Mouse (Mus musculus) liver, postnatal 0 days (tissue): Measurements from ENCODE around the gene Fmo1.

Experiments used
- CTCF ChIP-seq: sonication (generic); IDR thresholded peaks from 2 replicates; pipeline ENCODE4 v1.5.1; 2016; ENCODE audit warnings: antibody characterized with exemption, low read depth
- EP300 ChIP-seq: IDR thresholded peaks from 2 replicates; pipeline ENCODE4 v1.6.1; 2016; ENCODE audit warnings: antibody characterized with exemption, low read depth, mild to moderate bottlenecking

DNA sequence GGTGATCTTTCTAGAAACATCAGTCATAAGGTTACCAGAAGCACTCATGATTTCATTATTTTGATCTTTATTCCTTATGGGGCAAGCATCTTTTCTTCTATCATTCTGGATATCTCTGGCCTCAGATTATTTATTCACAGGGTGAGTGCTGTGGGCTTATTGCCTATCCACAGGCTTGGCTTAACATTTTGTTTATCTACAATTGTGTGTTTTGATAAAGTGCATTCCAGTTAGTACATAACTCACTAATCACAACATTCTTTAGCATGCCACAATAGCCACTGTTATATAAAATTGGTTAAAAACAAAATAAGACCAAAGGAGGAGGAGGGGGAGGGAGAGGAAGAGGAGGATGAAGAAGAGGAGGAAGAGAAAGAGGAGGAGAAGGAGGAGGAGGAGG lies 45.7 kb upstream of the Fmo1 start:
- TF ChIP-seq CTCF (no peak), EP300 (no peak)
